ENCODE assay signal across 1 mouse cellular context in the genomic region with DNA sequence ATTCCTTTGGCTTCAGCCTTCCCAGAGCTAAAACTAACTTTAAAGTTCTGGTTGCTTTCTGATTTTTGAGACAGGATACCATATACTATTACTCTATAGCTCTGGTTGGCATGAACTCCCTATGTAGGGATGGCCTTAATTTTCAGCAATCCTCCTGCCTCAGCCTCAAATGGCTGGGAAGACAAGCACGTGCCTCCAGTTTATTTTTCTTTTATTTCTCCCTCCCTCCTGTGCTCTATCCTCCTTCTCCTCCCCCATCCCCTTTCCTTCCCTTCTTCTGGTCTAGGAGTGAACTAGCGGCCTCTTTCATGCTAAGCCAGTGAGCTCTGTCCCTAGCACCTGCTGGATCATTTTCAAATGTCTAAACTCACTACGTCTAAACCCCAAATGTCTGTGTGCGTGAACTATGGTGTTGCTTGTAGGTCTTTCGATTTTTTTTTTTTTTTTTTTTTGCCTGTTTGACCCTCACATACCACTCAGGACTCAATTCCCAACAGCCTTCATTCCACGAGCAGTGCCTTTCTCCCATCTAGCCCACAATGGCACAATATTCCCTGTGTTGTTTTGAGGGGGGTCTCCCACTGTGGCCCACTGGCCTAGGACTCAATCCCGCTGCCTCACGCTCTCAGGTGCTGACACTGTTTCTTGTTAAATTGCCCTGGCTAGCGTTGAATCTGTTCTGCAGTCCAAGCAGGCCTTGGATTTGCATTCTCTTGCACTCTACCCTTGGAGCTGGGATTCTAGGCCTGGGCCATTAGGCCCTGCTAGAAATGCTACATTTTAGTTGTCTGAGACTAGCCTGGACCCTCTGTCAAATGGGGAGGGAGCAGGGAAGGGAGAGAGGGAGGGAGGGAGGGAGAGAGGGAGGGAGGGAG.
TF ChIP-seq lines count a peak whose summit lies in the region.

No protein-coding gene starts in this region.

TF ChIP-seq in MEL, 35 proteins besides CTCF, POLR2A, EP300 and RAD21:
- 0 out of 2 replicates have a peak, but pooled peaks have one; percentile 58 for TF ChIP-seq MYC (IDR thresholded peaks at IDR 0.05; ENCODE audit: low read depth, low read length)
- TF ChIP-seq TBP (IDR thresholded peaks at IDR 0.05; ENCODE audit: low read depth, low read length), result 0 out of 2 replicates have a peak, but pooled peaks have one; percentile 32
- no peak for TF ChIP-seq POLR2AphosphoS5 (IDR thresholded peaks at IDR 0.05; ENCODE audit: borderline replicate concordance, low read depth, low read length)
- TF ChIP-seq ZNF384 (IDR thresholded peaks at IDR 0.05; ENCODE audit: low read depth, low read length), result peak; percentile 88
- no peak for TF ChIP-seq JUND (IDR thresholded peaks at IDR 0.05; ENCODE audit: low read depth, low read length)
- no peak for TF ChIP-seq HCFC1 (IDR thresholded peaks at IDR 0.05; ENCODE audit: low read depth, low read length)
- no peak for TF ChIP-seq ZMIZ1 (IDR thresholded peaks at IDR 0.05; ENCODE audit: low read depth, low read length)
- TF ChIP-seq MAX (IDR thresholded peaks at IDR 0.05; ENCODE audit: low read length), result peak; percentile 85
- peak; percentile 60; the same call in 1 of the 2 replicates for TF ChIP-seq BHLHE40 (IDR thresholded peaks at IDR 0.05; ENCODE audit: borderline replicate concordance, low read depth, low read length)
- peak; percentile 4; the same call in 1 of the 2 replicates for TF ChIP-seq MAZ (IDR thresholded peaks at IDR 0.05; ENCODE audit: low read depth, low read length)
- TF ChIP-seq MXI1 (IDR thresholded peaks at IDR 0.05; ENCODE audit: low read depth, low read length), result 0 out of 2 replicates have a peak, but pooled peaks have one; percentile 16
- 0 out of 2 replicates have a peak, but pooled peaks have one; percentile 5 for TF ChIP-seq E2F4 (IDR thresholded peaks at IDR 0.05; ENCODE audit: borderline replicate concordance, low read depth, low read length)
- 0 out of 2 replicates have a peak, but pooled peaks have one; percentile 25 for TF ChIP-seq USF1 (IDR thresholded peaks at IDR 0.05; ENCODE audit: low read depth, low read length)
